Mouse (Mus musculus) brain, adult 2 months (tissue): ENCODE data around the gene Tom1l2.

Source experiments
- DNase-seq: peaks from one replicate; pipeline ENCODE4 v3.0.0; 2011; ENCODE audit warnings: low read depth, low spot score

The Tom1l2 gene

DNA sequence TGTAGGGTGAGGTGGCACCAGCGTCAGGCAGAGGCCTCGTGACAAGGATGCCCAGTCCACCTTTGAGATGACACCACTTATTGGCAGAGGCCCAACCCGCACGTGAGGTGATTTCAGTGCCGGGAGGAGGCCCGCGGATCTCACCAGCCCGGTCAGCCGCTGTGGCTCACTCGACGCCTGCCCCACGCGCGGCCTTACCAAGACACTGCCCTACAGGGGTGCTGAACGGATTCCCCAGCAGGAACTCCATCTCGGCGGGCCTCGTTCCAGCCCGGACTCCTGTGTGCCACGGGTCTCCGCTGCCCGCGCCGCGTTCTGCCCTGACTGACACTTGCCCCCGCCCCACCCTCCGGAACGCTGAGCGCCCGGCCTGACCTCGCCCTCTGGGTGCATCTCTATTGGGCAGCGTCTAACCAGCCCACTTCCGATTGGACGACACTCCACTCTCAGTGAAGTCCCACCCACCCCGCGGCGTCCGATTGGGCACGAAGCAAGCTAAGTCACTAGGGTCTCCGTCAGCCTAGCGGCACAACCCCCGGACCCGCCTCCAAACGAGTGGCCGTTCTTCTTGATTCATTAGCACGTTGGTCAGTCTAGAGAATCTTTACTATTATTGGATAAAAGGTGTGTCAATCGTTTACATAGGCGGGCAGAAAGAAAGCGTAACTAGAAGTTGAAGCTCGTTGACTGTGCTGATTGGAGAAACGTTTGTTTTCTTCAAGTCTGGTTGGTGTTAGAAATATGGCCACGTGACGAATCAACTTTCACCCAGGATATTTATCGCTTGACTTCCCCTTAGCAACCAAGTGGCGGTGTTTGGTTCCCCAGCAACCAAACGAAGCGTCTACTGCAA is at the start of gene Tom1l2, which contains the start of gene Drc3:
Gene Tom1l2, minus strand, starts transcription at position 347 of the 853 bp plus-strand sequence.
Gene Drc3, plus strand, starts transcription at position 771 of the 853 bp plus-strand sequence.
- DNase-seq: peak; percentile 100

DNA sequence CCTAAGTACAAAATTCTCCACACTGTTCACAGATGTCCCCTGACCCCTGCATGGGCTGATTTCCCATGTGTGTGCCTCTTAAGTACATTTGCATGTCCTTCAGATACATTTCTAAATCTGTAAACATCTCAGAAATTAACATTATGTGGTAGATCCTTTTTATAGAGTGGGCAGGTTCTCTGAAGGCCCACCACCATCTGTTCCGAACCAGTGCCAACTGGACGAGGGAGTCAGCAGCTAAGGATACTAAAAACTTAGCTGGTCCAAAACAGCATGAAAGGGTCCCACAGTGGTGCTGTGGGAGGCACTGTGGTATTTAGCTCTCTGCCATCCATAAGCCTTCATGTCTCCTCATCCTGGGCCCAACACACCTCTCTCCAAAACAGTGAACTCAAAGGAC is 44.5 kb upstream of the Tom1l2 start:
- DNase-seq: peak; percentile 75

DNA sequence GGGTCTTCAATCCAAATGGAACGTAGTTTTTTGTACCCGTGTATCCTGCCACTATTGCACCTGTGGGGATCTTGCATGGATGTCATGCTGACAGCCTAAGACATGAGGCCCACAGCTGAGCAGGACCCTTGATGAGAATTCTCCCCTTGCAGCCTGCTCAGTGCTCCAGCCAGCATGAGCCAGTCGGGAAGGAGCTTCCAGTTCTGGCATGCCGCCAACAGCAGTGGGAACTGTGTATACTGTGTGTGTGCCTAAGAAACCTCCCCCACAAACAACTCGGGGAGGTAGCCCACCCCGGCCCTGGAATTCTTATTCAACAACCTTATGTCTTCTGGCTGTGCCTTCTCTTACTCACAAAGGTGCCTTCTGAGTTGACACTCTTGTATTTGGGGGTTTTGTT is 43.8 kb upstream of the Tom1l2 start:
- peak; percentile 42 for DNase-seq

- peak; percentile 37 for DNase-seq
Measured at GRCm38 (mm10) chr11:60391346-60391745, 38.6 kb upstream of the Tom1l2 start.

- no peak for DNase-seq
Measured at GRCm38 (mm10) chr11:60387944-60388343, 35.2 kb upstream of the Tom1l2 start.

DNA sequence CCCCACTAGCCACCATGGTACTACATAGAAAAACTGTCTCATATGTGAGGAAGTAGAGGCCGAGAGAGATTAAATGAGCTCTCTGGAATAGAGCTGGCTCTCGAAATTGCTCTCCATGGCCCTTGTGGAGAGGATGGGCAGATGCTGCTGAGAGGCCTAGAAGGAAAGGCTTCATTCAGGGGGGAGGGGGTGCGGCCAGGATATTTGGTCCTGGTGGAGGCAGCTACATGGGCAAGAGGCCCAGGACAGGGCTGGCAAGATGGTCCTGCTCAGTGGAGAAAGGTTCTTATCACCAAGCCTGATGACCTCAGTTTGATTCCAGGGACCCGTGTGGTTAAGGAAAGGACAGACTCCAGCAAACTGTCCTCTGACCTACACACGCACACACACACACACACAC is 33.2 kb upstream of the Tom1l2 start:
- DNase-seq: no peak

DNA sequence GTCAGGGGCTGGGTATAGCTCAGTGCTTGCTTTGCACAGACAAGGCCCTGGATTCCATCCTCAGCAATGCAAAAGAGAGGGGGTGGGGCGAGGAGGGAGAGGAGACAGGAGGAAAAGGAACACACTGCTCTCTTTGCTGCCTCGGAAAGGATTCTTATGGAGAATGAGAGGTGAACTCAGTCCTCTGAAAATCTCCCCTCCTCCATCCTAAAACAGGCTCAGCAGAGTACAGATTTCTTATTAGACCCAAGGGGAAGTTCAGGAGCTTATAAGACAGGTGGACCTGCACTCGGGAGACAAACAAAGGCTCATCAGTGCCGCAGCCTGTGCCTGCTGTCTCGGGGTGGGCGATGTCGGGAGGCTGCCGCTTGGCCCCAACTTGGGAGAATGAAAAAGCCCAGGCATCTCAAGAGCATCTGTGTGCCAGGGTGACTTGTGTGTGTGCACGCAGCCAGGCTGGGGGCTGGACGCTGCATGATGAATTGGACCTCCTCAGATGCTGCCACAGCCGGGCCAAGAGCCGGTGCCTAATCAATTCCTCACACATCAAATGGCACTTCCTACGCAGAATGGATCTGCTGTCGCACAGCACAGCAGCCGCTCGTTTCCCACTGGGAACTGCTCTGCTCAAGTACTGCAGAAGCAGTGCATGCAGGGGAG is 32.2 kb upstream of the Tom1l2 start:
- DNase-seq: peak; percentile 90

DNA sequence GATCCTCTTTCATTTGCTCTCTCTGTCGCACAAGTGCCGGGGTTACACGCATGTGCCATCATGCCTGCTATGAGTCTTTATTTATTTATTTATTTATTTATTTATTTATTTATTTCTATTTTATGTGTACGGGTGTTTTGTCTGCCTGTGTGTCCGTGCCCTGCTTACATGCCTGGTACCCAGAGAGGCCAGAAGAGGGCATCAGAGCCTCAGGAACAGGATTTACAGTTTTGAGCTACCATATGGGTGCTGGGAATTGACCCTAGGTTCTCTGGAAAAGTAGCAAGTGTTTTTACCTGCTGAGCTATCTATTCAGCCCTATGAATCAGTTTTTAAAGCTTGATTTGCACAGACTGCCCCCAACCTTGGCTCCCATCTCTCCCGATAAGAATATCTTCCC is 30.8 kb upstream of the Tom1l2 start:
- DNase-seq: no peak

GRCm38 (mm10) chr11:60374481-60374880 is 21.8 kb upstream of the Tom1l2 start:
- no peak for DNase-seq

GRCm38 (mm10) chr11:60370431-60370830 is 17.7 kb upstream of the Tom1l2 start:
- DNase-seq: peak; percentile 60

GRCm38 (mm10) chr11:60369448-60369847 is 16.7 kb upstream of the Tom1l2 start:
- peak; percentile 55 for DNase-seq

DNA sequence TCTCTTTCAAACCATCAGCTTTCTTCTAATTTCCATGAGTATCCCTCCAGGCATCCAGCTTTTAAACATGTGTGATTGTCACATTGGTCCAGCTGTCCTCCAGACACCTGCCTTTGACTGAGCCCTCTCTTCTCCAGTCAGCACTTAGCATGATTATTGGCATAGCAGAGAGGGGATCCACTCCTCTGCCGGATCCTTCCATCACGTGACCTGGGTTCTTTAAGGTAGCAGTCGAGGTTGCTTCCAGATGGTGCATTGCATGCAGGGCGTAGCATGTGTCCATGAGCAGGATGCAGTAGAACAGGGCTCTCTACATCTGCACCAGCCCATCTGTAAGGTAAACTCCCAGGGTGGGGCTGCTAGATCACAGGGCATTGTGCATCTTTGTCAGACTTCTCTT is 16.2 kb upstream of the Tom1l2 start:
- DNase-seq: no peak

DNA sequence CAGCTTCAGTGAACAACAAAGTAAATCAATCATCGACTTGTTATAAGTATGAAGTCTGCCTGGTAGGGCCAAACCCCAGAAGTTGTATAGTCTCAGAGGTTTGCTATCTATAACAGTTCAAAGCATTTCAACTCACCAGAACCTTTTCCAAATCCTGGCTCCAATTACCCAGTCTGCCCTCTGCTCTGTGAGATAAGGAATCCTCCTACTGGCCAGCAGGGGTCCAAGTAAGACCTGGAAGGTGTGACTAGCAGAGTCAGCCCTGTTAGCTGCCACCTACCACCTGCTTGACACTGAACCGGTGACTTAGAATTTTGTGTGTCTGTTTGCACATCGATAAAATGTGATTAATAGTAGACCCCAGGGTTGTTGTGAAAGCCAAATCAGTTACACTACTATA is 14.6 kb upstream of the Tom1l2 start:
- no peak for DNase-seq

GRCm38 (mm10) chr11:60366239-60367019 is 13.7 kb upstream of the Tom1l2 start:
- DNase-seq: no peak

GRCm38 (mm10) chr11:60360631-60361201 is 8.0 kb upstream of the Tom1l2 start:
- no peak for DNase-seq

DNA sequence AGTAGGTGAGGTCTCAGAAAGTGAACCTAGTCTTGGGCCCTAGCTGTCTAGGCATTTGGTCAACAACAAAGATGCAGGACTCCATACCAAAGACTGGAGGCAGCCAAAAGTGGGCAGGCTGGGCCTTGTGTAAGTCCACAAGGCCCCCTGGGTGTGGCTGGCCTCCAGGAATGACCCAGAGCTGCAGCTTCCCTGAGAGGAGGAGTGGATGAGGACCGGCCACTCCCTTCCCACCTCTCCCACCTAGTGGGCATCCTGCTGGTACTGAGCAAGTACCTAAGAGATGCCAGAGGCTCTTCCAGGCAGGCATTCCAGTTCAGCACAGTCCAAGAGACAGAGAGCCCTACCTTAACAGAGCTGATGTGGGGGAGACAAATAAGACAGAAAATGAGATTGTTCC is 7.2 kb upstream of the Tom1l2 start:
- DNase-seq: no peak

- no peak for DNase-seq
Measured at GRCm38 (mm10) chr11:60359138-60359537, 6.4 kb upstream of the Tom1l2 start.

GRCm38 (mm10) chr11:60358548-60358947 is 5.8 kb upstream of the Tom1l2 start:
- DNase-seq: no peak

DNA sequence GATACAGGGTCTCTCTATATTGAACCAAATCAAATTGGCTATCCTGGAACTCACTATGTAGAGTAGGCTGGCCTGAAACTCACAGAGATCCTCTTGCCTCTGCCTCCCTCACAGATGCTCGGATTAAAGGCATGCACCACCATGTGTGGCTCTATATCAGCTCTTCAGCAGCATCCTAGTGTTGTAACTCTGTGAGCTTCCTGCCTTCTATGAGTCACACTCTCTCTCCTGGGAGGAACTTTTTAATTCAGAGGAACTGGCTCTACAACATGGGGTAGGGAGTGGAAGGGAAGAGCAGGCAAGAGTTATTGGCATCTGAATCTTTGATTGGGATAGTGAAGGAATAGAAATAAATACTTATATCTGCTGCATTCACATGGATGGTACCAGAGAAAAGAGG is 4.4 kb upstream of the Tom1l2 start:
- DNase-seq: no peak

DNA sequence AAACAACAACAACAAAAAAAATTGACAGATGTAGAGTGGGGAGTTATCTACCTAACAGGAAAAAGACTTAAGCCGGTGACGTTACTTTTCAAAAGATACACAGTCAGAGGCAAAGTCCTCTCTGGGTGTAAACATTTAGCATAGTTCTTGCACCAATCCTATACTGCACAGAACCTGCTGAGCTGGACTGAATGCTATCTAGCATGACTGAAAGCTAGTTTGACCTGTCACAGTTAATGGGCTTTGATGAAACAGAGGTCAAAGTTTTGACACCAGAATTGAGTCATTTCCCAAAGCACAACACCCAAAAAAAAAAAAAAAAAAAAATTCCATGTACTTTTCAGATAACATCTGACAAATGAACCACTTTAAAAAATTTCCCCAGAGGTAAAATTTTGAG is 3.2 kb upstream of the Tom1l2 start:
- DNase-seq: no peak

DNA sequence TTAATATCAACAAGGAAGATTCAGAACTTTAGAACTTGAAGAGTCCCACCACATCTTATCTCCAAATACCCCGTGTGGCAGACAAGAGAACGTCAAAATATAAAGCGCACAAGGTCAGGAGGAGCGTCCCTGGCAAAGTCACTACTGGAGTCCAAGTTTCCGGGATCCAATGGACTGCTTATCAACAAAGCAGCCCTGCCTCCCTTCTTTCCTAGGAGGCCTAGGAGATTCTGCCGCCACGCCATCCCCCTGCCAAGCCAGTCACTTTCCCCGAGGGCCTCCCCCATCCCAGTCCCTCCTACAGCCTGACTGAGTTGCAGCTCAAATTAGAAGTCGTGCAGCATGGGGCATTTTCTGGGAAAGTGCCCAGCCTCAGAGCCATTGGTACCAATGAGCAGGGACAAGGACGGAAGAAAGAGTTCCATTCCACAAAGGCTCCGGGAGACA is 757 bp downstream of the Tom1l2 start:
- peak; percentile 73 for DNase-seq

- DNase-seq: peak; percentile 18
Measured at GRCm38 (mm10) chr11:60351388-60351787, 1.3 kb downstream of the Tom1l2 start.
